Mouse (Mus musculus) small intestine, adult 2 months (tissue): Measurements from ENCODE around the gene C2. TPM values are rescaled to one million over a fixed set of nuclear protein-coding genes. Genes with fewer than 3 reads are reported as not detected.

Source experiments
- H3K27ac ChIP-seq: fragments of 200-500 bp; 2 replicates; pipeline ENCODE4 v1.5.1; 2012; ENCODE audit warnings: low read depth, low read length, control low read depth, inconsistent platforms; ENCODE audit not compliant: insufficient read depth
- H3K27me3 ChIP-seq: fragments of 200-500 bp; 2 replicates; pipeline ENCODE4 v1.6.1; 2012; ENCODE audit warnings: mild to moderate bottlenecking, moderate library complexity, low read length, inconsistent platforms; ENCODE audit not compliant: control insufficient read depth, insufficient read depth
- H3K36me3 ChIP-seq: fragments of 200-500 bp; 2 replicates; pipeline ENCODE4 v1.6.1; 2012; ENCODE audit warnings: mild to moderate bottlenecking, low read length, control low read depth, inconsistent platforms; ENCODE audit not compliant: control insufficient read depth, insufficient read depth
- H3K4me1 ChIP-seq: fragments of 200-500 bp; 2 replicates; pipeline ENCODE4 v1.6.1; 2012; ENCODE audit warnings: low read length, inconsistent platforms, mixed read lengths; ENCODE audit not compliant: control insufficient read depth, insufficient read depth, insufficient read length
- H3K4me3 ChIP-seq: fragments of 200-500 bp; 2 replicates; pipeline ENCODE4 v1.5.1; 2012; ENCODE audit warnings: low read depth, mild to moderate bottlenecking, control low read depth, inconsistent platforms, low read length, moderate library complexity
- CTCF ChIP-seq: fragments of 200-500 bp; IDR thresholded peaks from 2 replicates; pipeline ENCODE4 v1.5.1; 2012; ENCODE audit warnings: low read depth, mild to moderate bottlenecking, control low read depth, inconsistent platforms, low read length, moderate library complexity, mixed read lengths; ENCODE audit not compliant: insufficient replicate concordance, insufficient read length; ENCODE audit errors: extremely low read depth
- POLR2A ChIP-seq: fragments of 200-500 bp; IDR thresholded peaks from 2 replicates; pipeline ENCODE4 v1.6.1; 2012; ENCODE audit warnings: low read depth, mild to moderate bottlenecking, control low read depth, inconsistent platforms, low read length, moderate library complexity
- WGBS: fragments of 180-500 bp; shearing (Covaris S2); methylation state at CpG from one replicate; pipeline ENCODE4 v1.1.7; 2018; 5-methylcytosine and 5-hydroxymethylcytosine counted together
- polyA plus RNA-seq: library from polyadenylated mRNA; depleted of rRNA; stranded (reverse); fragments of >200 nt; gene quantifications from 2 replicates; pipeline ENCODE4 v1.2.3, GENCODE M21; 2012

Gene C2
- polyA plus RNA-seq, 1 experiment = 10.6 TPM

DNA sequence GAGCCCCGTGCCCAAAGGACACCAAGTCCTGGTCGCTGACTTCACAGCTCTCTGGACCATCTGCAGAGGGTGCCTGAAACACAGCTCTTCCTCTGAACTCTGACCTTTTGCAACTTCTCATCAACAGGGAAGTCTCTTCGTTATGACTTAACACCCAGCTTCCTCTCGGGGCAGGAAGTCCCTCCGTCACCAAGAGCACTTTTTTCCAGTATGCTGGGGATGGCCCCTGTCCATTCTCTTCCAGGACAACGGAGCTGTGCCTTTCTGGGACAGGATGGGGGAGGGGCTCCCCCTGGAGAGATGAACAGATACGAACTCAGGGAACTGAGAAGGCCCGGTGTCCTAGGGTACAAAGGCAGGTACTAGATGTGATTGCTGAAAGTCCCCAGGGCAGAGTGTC is 36.8 kb upstream of the C2 start:
- Histone ChIP-seq H3K27me3 (no peaks in the 10 kb centered on the region), H3K4me3 (no peak overlapping the region), H3K27ac (no peak overlapping the region), H3K36me3 (peaks cover 16% of the 10 kb centered on the region), H3K4me1 (peaks cover 16% of the 10 kb centered on the region)
- TF ChIP-seq CTCF (no peak), POLR2A (no peak)
- 61% methylated on average over 8 of the region's 8 CpGs for WGBS

DNA sequence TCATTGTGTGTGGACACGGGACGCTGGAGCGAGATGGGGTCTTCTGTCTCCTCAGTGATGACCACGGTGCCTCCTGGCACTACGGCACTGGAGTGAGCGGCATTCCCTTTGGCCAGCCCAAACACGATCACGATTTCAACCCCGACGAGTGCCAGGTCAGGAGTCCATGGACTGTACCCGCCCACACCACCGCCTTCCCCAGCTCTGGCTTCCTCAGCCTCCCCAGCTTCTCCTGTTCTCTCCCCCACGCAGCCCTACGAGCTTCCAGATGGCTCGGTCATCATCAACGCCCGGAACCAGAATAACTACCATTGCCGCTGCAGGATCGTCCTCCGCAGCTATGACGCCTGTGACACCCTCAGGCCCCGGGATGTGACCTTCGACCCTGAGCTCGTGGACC is 36.0 kb upstream of the C2 start:
- peaks cover 20% of the 10 kb centered on the region for H3K36me3 ChIP-seq
- TF ChIP-seq CTCF = no peak
- no peak for TF ChIP-seq POLR2A
- H3K4me1 ChIP-seq = peaks cover 16% of the 10 kb centered on the region
- no peaks in the 10 kb centered on the region for H3K27me3 ChIP-seq
- peak overlapping the region; percentile 40 for H3K4me3 ChIP-seq
- no peak overlapping the region for H3K27ac ChIP-seq
- 73% methylated on average over 24 of the region's 24 CpGs for WGBS

DNA sequence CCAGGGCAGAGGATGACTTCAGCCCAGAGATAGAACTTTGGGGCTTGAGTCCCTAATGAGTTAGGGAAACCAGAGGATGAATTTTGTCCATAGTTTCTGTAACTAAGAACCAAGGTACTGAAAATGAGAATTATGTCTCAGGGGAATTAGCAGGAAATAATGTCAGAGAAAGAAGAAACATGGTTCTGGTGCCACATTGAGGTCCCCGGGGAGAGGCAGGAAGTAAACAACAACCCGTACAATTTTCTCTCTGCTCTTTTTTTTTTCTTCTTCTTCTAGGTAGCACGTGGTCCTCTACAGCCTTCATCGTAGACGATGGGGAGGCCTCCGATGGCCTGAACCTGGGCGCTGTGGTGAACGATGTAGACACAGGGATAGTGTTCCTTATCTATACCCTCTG is 34.2 kb upstream of the C2 start:
- H3K4me1 ChIP-seq = peaks cover 16% of the 10 kb centered on the region
- H3K27me3 ChIP-seq = no peaks in the 10 kb centered on the region
- peaks cover 33% of the 10 kb centered on the region for H3K36me3 ChIP-seq
- no peak overlapping the region for H3K27ac ChIP-seq
- no peak for TF ChIP-seq POLR2A
- TF ChIP-seq CTCF = no peak
- WGBS = 48% methylated on average over 8 of the region's 8 CpGs
- peak overlapping the region; percentile 81 for H3K4me3 ChIP-seq

DNA sequence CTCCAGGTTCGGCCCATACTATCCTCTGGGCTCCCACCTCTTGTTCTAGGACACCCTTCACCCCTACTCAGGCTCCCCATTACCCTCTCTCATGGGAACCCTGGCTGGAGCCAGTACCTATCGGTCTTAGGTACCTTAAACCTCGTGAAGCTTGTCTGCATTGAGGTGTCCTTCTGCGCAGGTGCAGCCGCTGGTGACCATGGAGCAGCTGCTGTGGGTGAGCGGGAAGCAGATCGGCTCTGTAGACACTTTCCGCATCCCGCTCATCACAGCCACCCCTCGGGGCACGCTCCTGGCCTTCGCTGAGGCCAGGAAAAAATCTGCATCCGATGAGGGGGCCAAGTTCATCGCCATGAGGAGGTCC is 33.7 kb upstream of the C2 start:
- TF ChIP-seq CTCF (no peak), POLR2A (no peak)
- Histone ChIP-seq H3K27me3 (no peaks in the 10 kb centered on the region), H3K4me1 (peaks cover 16% of the 10 kb centered on the region), H3K4me3 (peak overlapping the region; percentile 81), H3K27ac (0 out of 2 replicates have a peak overlapping the region, but pooled peaks have one; percentile 10), H3K36me3 (peaks cover 33% of the 10 kb centered on the region)
- WGBS = 3% methylated on average over 14 of the region's 14 CpGs

DNA sequence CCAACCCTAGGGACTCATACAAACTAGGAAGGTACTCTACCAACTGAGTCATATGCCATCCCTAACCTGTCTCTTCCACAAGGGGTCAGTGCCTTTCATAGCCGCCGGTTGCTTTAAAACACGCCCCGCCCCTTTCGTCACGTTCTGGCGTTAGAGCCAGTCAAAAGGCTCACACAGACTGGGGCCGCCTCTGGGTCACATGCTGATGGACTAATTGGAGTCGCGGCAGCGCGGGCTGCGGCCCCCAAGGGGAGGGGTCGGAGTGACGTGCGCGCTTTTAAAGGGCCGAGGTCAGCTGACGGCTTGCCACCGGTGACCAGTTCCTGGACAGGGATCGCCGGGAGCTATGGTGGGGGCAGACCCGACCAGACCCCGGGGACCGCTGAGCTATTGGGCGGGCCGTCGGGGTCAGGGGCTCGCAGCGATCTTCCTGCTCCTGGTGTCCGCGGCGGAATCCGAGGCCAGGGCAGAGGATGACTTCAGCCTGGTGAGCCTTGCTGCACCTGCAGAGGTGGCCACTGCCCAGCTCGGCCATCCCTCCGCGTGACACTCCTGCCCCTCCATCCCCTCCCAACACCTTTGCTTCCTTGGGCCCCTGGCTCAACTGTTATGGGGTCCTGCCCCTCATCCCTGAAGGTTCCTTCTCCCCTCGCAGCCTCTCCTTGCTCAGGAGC is 33.1 kb upstream of the C2 start, which contains the start of gene Neu1:
Gene Neu1 (plus strand): TSS at position 193 of the 674 bp plus-strand sequence.
- Histone ChIP-seq H3K36me3 (peaks cover 33% of the 10 kb centered on the region), H3K27ac (peak within 1 kb of the TSS; percentile 10; the same call in 1 of the 2 replicates), H3K27me3 (no peaks in the 10 kb centered on the region), H3K4me3 (peak within 1 kb of the TSS; percentile 81), H3K4me1 (peaks cover 16% of the 10 kb centered on the region)
- under 1% methylated on average over 38 of the region's 38 CpGs for WGBS
- peak; percentile 64; the same call in 1 of the 2 replicates for TF ChIP-seq CTCF
- peak; percentile 84; the same call in 1 of the 2 replicates for TF ChIP-seq POLR2A

DNA sequence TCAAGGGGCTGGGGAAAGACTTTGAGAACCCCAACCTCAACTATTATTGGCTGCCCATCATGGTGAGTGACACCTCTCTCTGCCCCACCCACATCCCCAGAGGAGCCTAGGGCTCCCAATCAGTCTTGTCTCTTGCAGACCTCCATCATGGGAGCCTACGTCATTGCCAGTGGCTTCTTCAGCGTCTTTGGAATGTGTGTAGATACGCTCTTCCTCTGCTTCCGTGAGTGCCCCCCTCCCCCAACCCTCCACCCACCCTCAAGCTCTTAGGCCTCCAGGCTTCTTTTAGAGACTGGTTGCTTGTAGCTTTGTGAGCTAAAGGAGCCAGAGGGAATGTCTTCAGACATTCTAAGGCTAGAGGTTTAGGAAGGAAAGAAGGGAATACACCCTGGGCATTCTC is 30.8 kb upstream of the C2 start:
- TF ChIP-seq POLR2A = no peak
- TF ChIP-seq CTCF = no peak
- H3K4me3 ChIP-seq = no peak overlapping the region
- 82% methylated on average over 4 of the region's 4 CpGs for WGBS
- peaks cover 21% of the 10 kb centered on the region for H3K36me3 ChIP-seq
- peaks cover 8% of the 10 kb centered on the region for H3K4me1 ChIP-seq
- H3K27me3 ChIP-seq = no peaks in the 10 kb centered on the region
- no peak overlapping the region for H3K27ac ChIP-seq

DNA sequence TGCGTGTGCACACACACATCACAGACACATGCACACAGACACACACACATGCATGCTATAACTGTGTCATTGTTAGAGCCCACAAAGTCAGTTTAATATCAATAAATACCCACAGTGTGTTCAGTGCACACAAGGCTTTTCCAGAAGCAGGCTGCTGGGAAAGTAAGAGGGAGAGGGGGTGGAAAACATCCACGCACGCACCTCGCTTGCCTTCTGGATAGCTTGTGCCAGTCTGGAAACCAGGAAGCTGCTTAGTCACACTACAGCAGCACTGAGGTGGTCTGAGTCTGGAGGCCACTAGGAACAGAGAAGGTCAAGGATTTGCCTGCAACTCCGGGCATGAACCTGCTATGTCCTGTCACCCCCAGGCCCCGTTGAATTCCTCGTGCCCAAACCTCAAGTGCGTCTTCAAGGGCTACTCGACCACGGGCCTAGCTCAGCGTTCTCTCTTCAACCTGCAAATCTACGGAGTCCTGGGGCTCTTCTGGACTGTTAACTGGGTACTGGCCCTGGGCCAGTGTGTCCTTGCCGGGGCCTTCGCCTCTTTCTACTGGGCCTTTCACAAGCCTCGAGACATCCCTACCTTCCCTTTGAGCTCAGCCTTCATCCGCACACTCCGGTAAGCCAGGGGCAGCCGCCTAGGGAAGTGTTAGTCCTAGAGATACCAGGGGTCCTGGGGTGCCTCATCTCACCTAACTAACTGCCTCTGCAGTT is 29.4 kb upstream of the C2 start:
- H3K36me3 ChIP-seq = peaks cover 21% of the 10 kb centered on the region

More for the DNA sequence above, 29.4 kb upstream of the C2 start:
- no peak overlapping the region for H3K4me3 ChIP-seq
- H3K4me1 ChIP-seq = peaks cover 6% of the 10 kb centered on the region
- no peak for TF ChIP-seq CTCF
- TF ChIP-seq POLR2A = no peak
- 90% methylated on average over 18 of the region's 18 CpGs for WGBS
- H3K27me3 ChIP-seq = no peaks in the 10 kb centered on the region
- no peak overlapping the region for H3K27ac ChIP-seq
